Mouse (Mus musculus) adrenal gland, adult 18-20 months (tissue): ENCODE data around the gene Gpr25. TPM values are rescaled to one million over a fixed set of nuclear protein-coding genes. Genes with fewer than 3 reads are reported as not detected.

Experiments used
- DNase-seq, 2 experiments: peaks; one replicate each; pipeline ENCODE4 v3.0.0; 2021 to 2022; ENCODE audit warnings: low spot score in 2 of 2
- long read RNA-seq, 2 experiments: library from polyadenylated mRNA; stranded (forward); transcript quantifications; one replicate each; pipeline ENCODE4 v2.0.0; 2021
- total RNA-seq, 2 experiments: library from RNA; stranded (reverse); gene quantifications; 1 replicate in 1 of 2; 2 replicates in 1 of 2; pipeline ENCODE4 v1.2.3; 2021

Gene Gpr25
- not detected for total RNA-seq
- long read RNA-seq, experiment 1, result 0 reads
- long read RNA-seq, experiment 2, result 0 reads

DNA sequence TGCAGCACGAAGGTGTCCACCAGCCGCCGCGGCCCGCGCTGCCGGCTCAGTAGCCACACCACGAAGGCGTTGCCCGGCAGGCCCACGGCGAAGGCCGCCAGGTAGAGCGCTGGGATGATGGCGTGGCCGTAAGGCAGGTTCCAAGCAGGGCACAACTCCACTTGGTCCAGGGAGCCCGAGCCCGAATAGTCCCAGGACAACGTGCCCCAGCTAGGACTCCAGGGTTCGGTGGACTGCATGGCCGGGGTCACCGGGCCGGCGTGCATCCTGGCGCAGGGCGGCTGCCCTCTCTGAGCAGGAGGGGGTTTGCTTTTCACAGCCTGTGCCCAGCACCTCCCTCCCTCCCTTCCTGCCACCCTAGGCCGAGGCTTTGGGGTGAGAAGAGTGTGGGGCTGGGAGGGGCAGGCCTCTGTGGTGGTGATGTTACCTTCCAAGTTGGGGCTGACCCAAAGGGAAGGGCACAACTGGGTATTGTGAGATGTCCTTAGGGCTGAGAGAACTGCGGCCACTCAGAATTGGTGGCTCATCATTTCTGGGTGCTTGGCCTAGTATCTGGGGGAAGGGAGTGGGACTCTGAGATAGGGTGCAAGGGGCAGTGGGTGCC is at the start of gene Gpr25:
TSS of gene Gpr25 (minus strand) at position 239 of the 604 bp plus-strand sequence.
- DNase-seq, result no peak

DNA sequence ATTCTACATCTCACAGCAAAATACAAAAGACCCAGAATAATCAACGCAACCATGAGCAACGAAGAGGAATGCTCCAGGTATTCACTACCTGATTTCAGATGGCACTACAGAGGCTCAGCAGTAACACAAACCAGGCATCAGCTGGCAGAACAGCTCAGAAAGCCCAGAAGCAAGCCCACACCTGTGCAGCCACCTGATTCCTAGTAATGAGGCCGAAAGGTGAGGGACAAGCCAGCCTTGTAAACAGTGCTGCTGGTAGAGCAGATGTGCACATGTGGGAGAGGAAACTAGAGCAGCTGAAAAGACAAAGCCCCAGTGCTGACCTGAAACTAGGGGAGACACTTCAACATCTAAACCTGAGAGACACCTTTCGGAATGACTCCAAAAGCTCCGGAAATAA is 48.5 kb upstream of the Gpr25 start:
- no peak for DNase-seq

GRCm38 (mm10) chr1:136306424-136306823 is 45.8 kb upstream of the Gpr25 start:
- peak in 1 of 2 experiments; percentile 32 for DNase-seq

- no peak for DNase-seq
These were observed 33.3 kb upstream of the Gpr25 start for GRCm38 (mm10) chr1:136293961-136294360.

DNA sequence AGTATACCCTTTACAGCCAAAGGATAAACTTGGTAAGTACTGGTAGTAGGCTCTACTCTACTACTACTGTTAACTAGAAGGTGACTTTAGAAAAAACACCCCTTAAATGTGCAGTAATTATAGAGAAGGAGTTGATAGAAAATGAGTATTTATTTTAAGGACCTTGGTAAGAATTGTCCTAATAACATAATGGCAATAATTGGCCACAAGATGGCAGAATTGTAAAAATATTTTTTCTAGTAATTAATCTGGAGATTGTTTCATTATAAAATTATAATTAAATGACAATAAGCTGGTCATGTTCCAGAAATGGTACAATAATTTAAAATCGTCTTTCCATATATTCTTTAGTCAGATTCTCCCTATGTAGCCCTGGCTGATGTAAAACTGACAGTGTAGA is 29.1 kb upstream of the Gpr25 start:
- DNase-seq, result no peak

- no peak for DNase-seq
These were observed 16.7 kb upstream of the Gpr25 start for GRCm38 (mm10) chr1:136277366-136277765.

DNA sequence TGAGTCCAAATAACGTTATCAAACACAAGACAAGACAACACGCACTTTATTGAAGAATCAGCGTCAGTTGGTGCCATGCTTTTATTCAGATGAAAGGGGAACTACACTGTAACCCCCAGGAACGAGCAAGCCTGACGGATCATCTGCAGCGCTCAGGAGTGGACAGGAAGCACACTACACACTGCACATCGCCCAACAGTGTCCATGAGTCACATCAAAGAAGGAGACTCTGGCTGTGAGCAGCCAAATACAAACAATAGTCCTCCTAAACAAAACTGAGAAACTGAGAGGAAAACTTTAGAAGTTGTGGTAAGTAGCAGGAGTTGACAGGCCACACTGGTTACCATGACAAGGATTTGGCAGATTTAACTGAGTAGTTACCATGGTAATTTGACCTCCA is 7.6 kb upstream of the Gpr25 start:
- DNase-seq, result no peak

DNA sequence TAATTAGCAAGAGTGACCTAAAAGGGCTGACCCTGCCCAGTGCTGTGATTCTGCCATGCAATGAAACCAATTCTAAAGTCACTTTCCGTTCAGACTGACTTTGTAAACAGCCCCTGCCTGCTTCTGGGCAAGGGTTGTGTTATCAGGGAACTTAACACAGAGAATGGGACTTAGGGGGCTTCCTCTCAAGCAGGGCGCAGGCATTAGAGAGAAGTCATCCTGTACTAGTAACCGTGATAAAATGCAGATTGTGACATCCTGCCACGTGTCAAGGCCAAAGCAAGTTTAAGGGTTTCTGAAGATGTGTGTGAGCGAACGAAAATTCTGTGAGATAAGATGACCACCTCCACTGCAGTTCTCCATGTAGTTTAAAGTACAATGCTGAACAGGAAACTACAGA is 5.5 kb upstream of the Gpr25 start:
- DNase-seq, result no peak

- DNase-seq, result no peak
These were observed 2.7 kb upstream of the Gpr25 start for GRCm38 (mm10) chr1:136263355-136263754.

DNA sequence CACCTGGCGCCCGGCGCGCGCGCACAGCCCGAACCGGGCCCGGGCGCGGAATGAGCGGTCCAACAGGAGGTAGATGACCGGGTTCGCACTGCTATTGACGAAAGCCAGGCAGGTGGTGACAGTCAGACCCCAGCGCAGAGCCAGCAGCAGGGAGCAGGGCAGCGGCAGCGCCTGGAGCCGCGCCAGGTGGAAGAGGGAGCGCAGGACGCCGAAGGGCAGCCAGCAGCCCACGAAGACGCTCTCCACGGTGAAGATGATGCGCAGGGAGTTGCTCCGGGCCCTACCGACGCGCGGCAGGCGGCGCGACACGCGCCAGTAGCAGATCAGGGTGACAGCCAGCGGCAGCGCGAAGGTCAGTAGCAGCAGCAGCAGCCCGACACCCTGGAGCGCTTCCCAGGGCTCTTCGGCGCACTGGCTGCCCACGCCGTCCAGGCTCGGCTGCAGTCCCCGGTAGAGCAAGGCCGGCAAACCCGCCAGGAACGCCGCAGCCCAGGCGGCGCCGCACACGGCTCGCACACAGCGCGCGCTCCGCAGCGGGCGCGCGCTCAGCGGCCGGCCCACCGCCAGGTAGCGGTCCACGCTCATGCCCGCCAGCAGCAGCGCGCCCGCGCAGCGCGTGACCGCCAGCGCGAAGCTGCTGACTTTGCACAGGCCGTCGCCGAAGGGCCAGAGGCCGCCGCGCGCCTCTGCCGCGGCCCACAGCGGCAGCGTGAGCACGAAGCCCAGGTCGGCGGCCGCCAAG is 609 bp downstream of the Gpr25 start:
- DNase-seq, result peak; percentile 34 to 40

GRCm38 (mm10) chr1:136259543-136259892 is 1.2 kb downstream of the Gpr25 start:
- no peak for DNase-seq

DNA sequence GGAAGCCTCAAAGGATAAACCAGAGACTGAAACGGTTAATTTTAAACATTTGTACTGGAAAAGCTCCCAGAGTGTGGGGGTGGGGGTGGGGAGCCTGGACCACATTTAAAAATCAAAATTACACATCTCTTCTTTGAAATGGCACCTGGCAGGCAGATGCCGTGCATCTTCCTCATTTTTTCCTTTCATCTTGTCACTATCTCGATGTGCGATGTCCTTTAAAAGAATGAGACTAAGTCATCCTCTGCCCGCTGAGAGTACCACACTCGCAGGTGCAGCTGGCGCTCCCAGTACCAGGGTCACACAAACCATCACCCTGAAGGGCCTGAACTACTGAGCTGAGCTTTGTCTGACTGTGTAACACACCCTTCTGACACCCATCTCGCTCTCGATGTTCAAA is 2.2 kb downstream of the Gpr25 start:
- DNase-seq, result no peak

- no peak for DNase-seq
These were observed 5.0 kb downstream of the Gpr25 start for GRCm38 (mm10) chr1:136255657-136256056.

DNA sequence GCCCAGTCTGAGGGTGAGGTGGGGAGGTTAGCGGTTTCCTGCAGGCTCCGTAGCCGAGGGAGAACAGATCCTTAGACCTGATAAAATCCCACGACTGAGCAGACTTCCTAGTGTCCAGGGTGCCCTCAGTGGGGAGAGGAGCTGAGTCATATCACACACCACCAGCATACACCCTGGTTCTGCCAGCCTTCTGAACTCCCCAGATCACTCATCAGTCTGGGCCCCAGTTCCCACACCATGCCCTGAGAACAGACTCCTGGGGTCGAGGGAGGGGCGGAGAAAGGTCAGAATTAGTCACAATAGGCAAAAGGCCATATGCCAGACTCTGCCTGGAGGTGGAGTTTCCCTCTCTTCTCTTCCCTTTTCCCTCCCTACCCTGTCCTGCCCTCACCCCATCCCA is 5.5 kb downstream of the Gpr25 start:
- DNase-seq, result no peak

DNA sequence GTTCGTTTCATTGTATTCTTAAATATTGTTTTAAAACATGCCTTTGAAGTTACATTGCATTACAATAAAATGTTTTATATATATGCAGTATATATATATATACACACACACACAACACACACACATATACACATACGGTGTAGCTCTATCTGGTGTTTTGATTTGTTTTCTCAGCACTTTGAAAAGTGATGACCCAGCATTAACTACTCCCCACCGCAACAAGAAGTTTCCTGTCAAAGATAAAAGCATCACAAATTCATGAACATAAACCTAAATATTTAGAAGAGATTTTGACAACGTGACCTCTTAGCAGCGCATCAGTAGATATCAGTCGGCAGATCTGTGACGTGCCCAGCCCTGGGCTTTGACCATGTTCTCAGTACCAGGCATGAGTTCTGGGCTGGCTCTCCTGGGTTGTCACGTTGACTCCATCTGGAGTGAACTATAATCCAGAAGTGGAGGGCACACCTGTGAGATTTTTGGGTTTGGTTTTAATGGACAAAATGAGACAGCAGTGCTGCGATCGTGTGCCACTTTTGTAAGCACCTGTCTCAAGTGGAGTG is 6.1 kb downstream of the Gpr25 start:
- DNase-seq, result no peak

- no peak for DNase-seq
These were observed 7.2 kb downstream of the Gpr25 start for GRCm38 (mm10) chr1:136253472-136253871.

DNA sequence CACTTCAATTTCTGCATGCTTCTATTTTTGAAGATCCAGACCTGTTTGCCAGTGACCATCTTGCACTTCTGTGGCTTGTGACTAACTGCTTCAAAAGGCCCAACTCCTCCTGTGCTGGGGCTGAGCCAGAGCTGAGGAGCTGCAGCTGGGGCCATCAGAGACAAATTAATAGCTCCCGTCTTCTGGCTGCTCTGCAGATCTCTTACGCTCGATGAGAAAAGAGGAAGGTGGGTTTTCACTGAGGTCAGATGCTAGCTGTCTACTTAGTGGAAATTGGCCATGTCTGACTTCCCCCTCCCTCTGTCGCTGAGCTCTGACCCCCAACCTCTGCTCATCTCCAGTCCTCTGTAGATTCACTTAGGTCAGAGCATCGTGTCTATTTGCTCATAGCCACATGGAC is 11.0 kb downstream of the Gpr25 start:
- no peak for DNase-seq

- DNase-seq, result no peak
These were observed 13.3 kb downstream of the Gpr25 start for GRCm38 (mm10) chr1:136247393-136247792.

- DNase-seq, result no peak
These were observed 16.2 kb downstream of the Gpr25 start for GRCm38 (mm10) chr1:136244469-136244868.

- no peak for DNase-seq
These were observed 18.9 kb downstream of the Gpr25 start for GRCm38 (mm10) chr1:136241801-136242200.

DNA sequence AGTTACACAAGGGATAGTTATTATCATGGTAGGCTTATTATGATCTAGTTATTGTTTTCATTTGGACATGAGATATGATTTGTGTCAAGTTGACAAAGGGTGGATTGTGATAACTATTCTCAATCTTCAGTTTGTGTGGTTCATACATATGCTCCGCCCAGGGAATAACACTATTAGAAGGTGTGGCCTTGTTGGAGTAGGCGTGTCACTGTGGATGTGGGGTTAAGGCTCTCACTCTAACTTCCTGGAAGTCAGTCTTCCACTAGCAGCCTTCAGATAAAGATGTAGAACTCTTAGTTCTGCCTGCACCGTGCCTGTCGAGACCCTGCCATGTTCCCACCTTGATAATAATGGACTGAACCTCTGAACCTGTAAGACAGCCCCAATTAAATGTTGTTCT is 22.2 kb downstream of the Gpr25 start:
- no peak for DNase-seq

DNA sequence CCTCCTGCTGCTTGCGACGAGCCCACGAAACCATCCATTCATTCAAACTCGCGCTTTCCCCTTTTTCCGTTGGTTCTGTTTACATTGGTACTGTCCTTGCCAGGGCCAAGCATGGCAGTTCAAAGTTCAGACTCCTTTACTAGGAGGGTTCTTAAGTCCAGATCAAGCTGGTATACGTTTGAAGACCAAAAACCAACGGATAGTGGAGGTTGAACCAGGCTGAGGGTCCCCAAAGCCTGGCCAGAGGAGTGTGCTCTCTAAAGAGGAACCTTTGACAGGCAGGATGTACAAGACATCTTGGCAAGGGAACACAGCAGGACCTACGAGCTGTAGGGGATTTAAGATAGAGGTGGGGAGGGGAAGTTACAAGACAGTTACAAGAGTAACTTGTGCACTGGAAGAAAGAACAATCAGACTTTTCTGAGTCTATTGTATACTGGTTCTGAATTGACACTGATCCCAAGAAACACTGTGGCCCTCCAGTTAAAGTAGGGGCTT is 26.0 kb downstream of the Gpr25 start:
- DNase-seq, result no peak
